Mouse (Mus musculus) gastrocnemius, postnatal 10 days (tissue): Measurements from ENCODE around the gene Pde4b. TPM values are rescaled to one million over a fixed set of nuclear protein-coding genes. Genes with fewer than 3 reads are reported as not detected.

ENCODE experiments used
- total RNA-seq, 2 experiments: library from RNA; stranded (reverse); gene quantifications; 2 replicates each; pipeline ENCODE4 v1.2.3; 2021

Pde4b gene
- total RNA-seq, 2 experiments from 2014 or later: 44.7 to 61.4 TPM

Other genes starting within 250 kb of the Pde4b start
- not detected for gene B020004J07Rik, start 243.5 kb upstream of the Pde4b start, total RNA-seq
- gene C130073F10Rik, start 193.8 kb upstream of the Pde4b start, total RNA-seq: not detected
- not detected for gene Gm12800, start 178.4 kb upstream of the Pde4b start, total RNA-seq
- gene Gm12794, start 147.1 kb upstream of the Pde4b start, total RNA-seq: not detected
- gene Gm12790, start 106.5 kb upstream of the Pde4b start, total RNA-seq: not detected
- not detected for gene Gm12789, start 100.9 kb upstream of the Pde4b start, total RNA-seq